Mouse (Mus musculus) c-Kit-positive CD71-negative TER-119-negative erythroid progenitor cells, embryonic 14.5 days (primary cell): ENCODE measurements around the gene Dbf4.

Source experiments
- DNase-seq: peaks from one replicate; pipeline ENCODE4 v3.0.0-alpha.2; 2013; ENCODE audit warnings: low read depth

The Dbf4 gene

GRCm38 (mm10) chr5:8366771-8367613 is 55.5 kb downstream of the Dbf4 start:
- no peak for DNase-seq

- DNase-seq, result no peak
Observed at GRCm38 (mm10) chr5:8362361-8362760, 60.2 kb downstream of the Dbf4 start.

- DNase-seq, result no peak
Observed at GRCm38 (mm10) chr5:8357677-8358076, 64.8 kb downstream of the Dbf4 start.

- no peak for DNase-seq
Observed at GRCm38 (mm10) chr5:8356885-8357651, 65.4 kb downstream of the Dbf4 start.

GRCm38 (mm10) chr5:8356326-8356725 is 66.2 kb downstream of the Dbf4 start:
- DNase-seq, result no peak

- no peak for DNase-seq
Observed at GRCm38 (mm10) chr5:8349557-8349956, 73.0 kb downstream of the Dbf4 start.
